Comparison of ENCODE assay signal across 9 mouse cellular contexts in genomic region chr6:112925234-112925975, GRCm38 (mm10). TPM values are rescaled to one million over a fixed set of nuclear protein-coding genes. Genes with fewer than 3 reads are reported as not detected.
DNase-seq lines count a peak whose midpoint lies in the region; ATAC-seq and TF ChIP-seq lines count a peak whose summit lies in the region.
"Had no signal": no experiment of that assay in that cellular context is flagged by ENCODE, and none has a peak within 500 bp of the region (broad histone marks: within the 10 kb centered on the region; RNA-seq: fewer than 3 reads in every experiment).

No protein-coding gene starts in this region.

- H3K36me3 ChIP-seq in heart, embryonic 13.5 days: no peaks in the 10 kb centered on the region
- peaks cover 4% of the 10 kb centered on the region for H3K36me3 ChIP-seq in C2C12 (ENCODE audit: control insufficient read depth, insufficient read depth)
- H3K36me3 ChIP-seq in hindbrain, postnatal 0 days (ENCODE audit: insufficient read depth, low read length): no peaks in the 10 kb centered on the region

- WGBS in heart, embryonic 13.5 days: 53% methylated on average over 11 of the region's 11 CpGs
- 46% methylated on average over 11 of the region's 11 CpGs for WGBS in hindbrain, postnatal 0 days

- H3K9me3 ChIP-seq in heart, embryonic 13.5 days: no peaks in the 10 kb centered on the region
- H3K9me3 ChIP-seq in hindbrain, postnatal 0 days (ENCODE audit: low read length): no peaks in the 10 kb centered on the region

- H3K27ac ChIP-seq in heart, embryonic 13.5 days (replicated peaks): peak overlapping the region; percentile 57
- H3K27ac ChIP-seq in hindbrain, postnatal 0 days: peak overlapping the region; percentile 45; the same call in 1 of the 2 replicates

- 0 out of 2 replicates have a peak, but pooled peaks cover 2% of the 10 kb centered on the region for H3K27me3 ChIP-seq in heart, embryonic 13.5 days (replicated peaks)
- no peaks in the 10 kb centered on the region for H3K27me3 ChIP-seq in C2C12 (ENCODE audit: control insufficient read depth, insufficient read depth, insufficient read length)
- no peaks in the 10 kb centered on the region for H3K27me3 ChIP-seq in hindbrain, postnatal 0 days (ENCODE audit: insufficient read depth, low read length)
- H3K27me3 ChIP-seq: Patski had no signal

- H3K4me1 ChIP-seq in heart, embryonic 13.5 days: peaks cover 14% of the 10 kb centered on the region
- peaks cover 44% of the 10 kb centered on the region for H3K4me1 ChIP-seq in hindbrain, postnatal 0 days (ENCODE audit: insufficient read depth, low read length)

- no peak overlapping the region for H3K9ac ChIP-seq in heart, embryonic 13.5 days
- H3K9ac ChIP-seq in hindbrain, postnatal 0 days (replicated peaks; ENCODE audit: low read length): no peak overlapping the region

- H3K79me2 ChIP-seq in C2C12 (ENCODE audit: control insufficient read depth, insufficient read depth): no peaks in the 10 kb centered on the region

- ATAC-seq in heart, embryonic 13.5 days (ENCODE audit: extremely low read depth, insufficient number of reproducible peaks, low FRiP score, low TSS enrichment): no peak
- no peak for ATAC-seq in hindbrain, postnatal 0 days
- ATAC-seq: Patski had no signal

- no peak overlapping the region for H3K4me3 ChIP-seq in heart, embryonic 13.5 days
- H3K4me3 ChIP-seq in C2C12 (ENCODE audit: insufficient read depth, poor library complexity, severe bottlenecking): no peak overlapping the region
- H3K4me3 ChIP-seq in hindbrain, postnatal 0 days (ENCODE audit: low read length): no peak overlapping the region

- TF ChIP-seq CTCF in C2C12 (IDR thresholded peaks at IDR 0.05; ENCODE audit: control insufficient read depth, insufficient read depth, insufficient read length): no peak
- TF ChIP-seq CTCF in hindbrain, postnatal 0 days (IDR thresholded peaks at IDR 0.05; ENCODE audit: low read depth): no peak

- H3ac ChIP-seq in C2C12 (ENCODE audit: control insufficient read depth, insufficient read length, low read depth): no peak overlapping the region

- DNase-seq in heart, postnatal 25 days (ENCODE audit: low spot score): no peak
- peak; percentile 77 for DNase-seq in cerebellum, adult 9-10 months
- DNase-seq in hindbrain, postnatal 0 days (ENCODE audit: low spot score): no peak
- peak; percentile 71 for DNase-seq in telencephalon, adult 2 months (ENCODE audit: low read depth, low spot score)
- DNase-seq in testis, postnatal 10 days (ENCODE audit: low spot score): no peak
- no peak for DNase-seq in natural killer cell, adult 2 months (ENCODE audit: low spot score in 2 of 2)

- no peak overlapping the region for H3K4me2 ChIP-seq in heart, embryonic 13.5 days
- no peak overlapping the region for H3K4me2 ChIP-seq in hindbrain, postnatal 0 days (ENCODE audit: low read depth, low read length)

- H3K79me3 ChIP-seq in C2C12 (ENCODE audit: low read depth): no peaks in the 10 kb centered on the region

- intact Hi-C loops in heart, postnatal 25 days (cut with DNase I): no loop called here

TF ChIP-seq in C2C12, 6 proteins besides CTCF, POLR2A, EP300 and RAD21:
- peak; percentile 58 for TF ChIP-seq MYOD1 (IDR thresholded peaks at IDR 0.05; ENCODE audit: control insufficient read depth, insufficient read length, low read depth)
- no peak for TF ChIP-seq USF1 (IDR thresholded peaks at IDR 0.05; ENCODE audit: low read depth)

RNA-seq across cellular contexts. Expression of gene Srgap3, which starts 21.7 kb away (rescaled TPM):
- polyA plus RNA-seq in heart, embryonic 13.5 days (2015; fragmentation: Nextera tagmentation; extraction: Ambion mirVana): 0.60 and 1.0 TPM in 2 replicates
- 1 to 10 TPM; 1.2 TPM for total RNA-seq in heart, postnatal 25 days (2021)
- 4.6 TPM for polyA plus RNA-seq in C2C12 (2012; fragmentation: generic; extraction: Trizol)
- 49.4 and 55.8 TPM in 2 replicates for total RNA-seq in hindbrain, postnatal 0 days (2014; rRNA removed)
- polyA plus RNA-seq in hindbrain, postnatal 0 days (2015; fragmentation: Nextera tagmentation; extraction: Ambion mirVana): 20.6 and 23.7 TPM in 2 replicates

Comparison
In these comparisons a context has a peak if more than half of its experiments do, and no peak if none do; other contexts are left out.
1. DNase-seq: peak in cerebellum, adult 9-10 months (single experiment) and telencephalon, adult 2 months (single experiment); none in heart, postnatal 25 days (single experiment), hindbrain, postnatal 0 days (single experiment), testis, postnatal 10 days (single experiment) and natural killer cell, adult 2 months (0 of 2).